11 mouse cellular contexts compared by ENCODE assay signal in the genomic region with DNA sequence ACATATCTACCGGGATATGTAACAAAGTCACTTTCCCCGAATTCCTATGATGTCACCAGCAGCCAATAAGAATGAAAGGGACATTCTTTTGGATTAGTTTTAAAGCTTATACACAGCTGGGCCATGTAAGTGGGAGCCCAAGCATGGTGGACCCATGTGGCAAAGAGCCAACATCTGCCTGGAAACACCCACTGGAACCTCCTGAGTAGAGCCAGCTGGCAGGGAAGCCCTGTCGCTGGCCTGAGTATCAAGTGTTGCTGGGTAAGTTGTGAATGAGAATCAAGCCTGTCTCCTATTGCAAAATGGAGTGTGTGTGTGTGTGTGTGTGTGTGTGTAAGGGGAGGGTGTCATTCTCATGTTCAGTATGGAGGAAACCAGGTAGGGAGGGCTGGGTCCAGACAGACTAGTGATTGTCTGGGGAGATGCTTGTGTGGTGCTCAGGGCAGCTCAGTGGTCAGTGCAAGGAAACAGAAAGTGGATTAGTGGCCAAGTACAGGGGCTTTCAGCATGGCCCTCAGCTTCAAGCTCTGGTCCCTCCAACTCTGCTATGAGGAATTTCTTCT. TPM values are rescaled to one million over a fixed set of nuclear protein-coding genes. Genes with fewer than 3 reads are reported as not detected.
DNase-seq lines count a peak whose midpoint lies in the region; ATAC-seq and TF ChIP-seq lines count a peak whose summit lies in the region.
"Had no signal": no experiment of that assay in that cellular context is flagged by ENCODE, and none has a peak within 500 bp of the region (broad histone marks: within the 10 kb centered on the region; RNA-seq: fewer than 3 reads in every experiment).

No protein-coding gene starts in this region.

- H3K4me3 ChIP-seq in midbrain, postnatal 0 days (ENCODE audit: low read depth, low read length), result no peak overlapping the region
- no peak overlapping the region for H3K4me3 ChIP-seq in midbrain, embryonic 15.5 days

- no peak for TF ChIP-seq CTCF in midbrain, postnatal 0 days (IDR thresholded peaks at IDR 0.05)

- 70% methylated on average over 3 of the region's 3 CpGs for WGBS in midbrain, postnatal 0 days
- 77% methylated on average over 3 of the region's 3 CpGs for WGBS in midbrain, embryonic 15.5 days

- peak; percentile 64 for DNase-seq in heart, postnatal 4 days
- no peak for DNase-seq in heart, adult 18-20 months
- DNase-seq in midbrain, postnatal 0 days (ENCODE audit: low spot score), result peak; percentile 74
- peak; percentile 62 to 79 for DNase-seq in kidney, postnatal 4 days
- peak; percentile 37 for DNase-seq in mesoderm, embryonic 11.5 days (ENCODE audit: low read depth, low spot score)
- no peak for DNase-seq in frontal cortex, adult 2 months (ENCODE audit: extremely low spot score in 1 of 2, low spot score in 1 of 2)
- DNase-seq: adrenal gland, postnatal 36 days had no signal

- H3K27me3 ChIP-seq in midbrain, postnatal 0 days (ENCODE audit: insufficient read depth, low read length), result no peaks in the 10 kb centered on the region
- no peaks in the 10 kb centered on the region for H3K27me3 ChIP-seq in midbrain, embryonic 15.5 days (replicated peaks)

- H3K4me1 ChIP-seq in midbrain, postnatal 0 days (ENCODE audit: insufficient read depth, low read length), result no peaks in the 10 kb centered on the region
- peaks cover 4% of the 10 kb centered on the region; the same call in 1 of the 2 replicates for H3K4me1 ChIP-seq in midbrain, embryonic 15.5 days

- no peak overlapping the region for H3K27ac ChIP-seq in midbrain, postnatal 0 days (ENCODE audit: low read depth, low read length)
- no peak overlapping the region for H3K27ac ChIP-seq in midbrain, embryonic 15.5 days

- ATAC-seq in midbrain, postnatal 0 days (ENCODE audit: low FRiP score), result no peak
- ATAC-seq in midbrain, embryonic 15.5 days (replicated peaks), result no peak

- no peaks in the 10 kb centered on the region for H3K9me3 ChIP-seq in midbrain, postnatal 0 days (ENCODE audit: low read length)
- H3K9me3 ChIP-seq in midbrain, embryonic 15.5 days, result no peaks in the 10 kb centered on the region

- H3K36me3 ChIP-seq in midbrain, postnatal 0 days (ENCODE audit: insufficient read depth, low read length), result no peaks in the 10 kb centered on the region
- H3K36me3 ChIP-seq in midbrain, embryonic 15.5 days (replicated peaks), result no peaks in the 10 kb centered on the region

- no peak overlapping the region for H3K4me2 ChIP-seq in midbrain, postnatal 0 days (ENCODE audit: low read depth, low read length, poor library complexity, severe bottlenecking)
- no peak overlapping the region for H3K4me2 ChIP-seq in midbrain, embryonic 15.5 days

- H3K9ac ChIP-seq in midbrain, postnatal 0 days (replicated peaks; ENCODE audit: low read length, poor library complexity, severe bottlenecking), result no peak overlapping the region
- H3K9ac ChIP-seq in midbrain, embryonic 15.5 days, result no peak overlapping the region

RNA-seq across cellular contexts. Expression of gene 3110018I06Rik, which starts 59.5 kb away (rescaled TPM):
- not detected for total RNA-seq in heart, postnatal 4 days (2021)
- not detected for total RNA-seq in heart, adult 18-20 months (2021)
- not detected in 2 replicates for total RNA-seq in midbrain, postnatal 0 days (2014; rRNA removed)
- polyA plus RNA-seq in midbrain, postnatal 0 days (2015; fragmentation: Nextera tagmentation; extraction: Ambion mirVana), result not detected in 2 replicates
- polyA plus RNA-seq in midbrain, embryonic 15.5 days (2015; fragmentation: Nextera tagmentation; extraction: Ambion mirVana), result not detected in 2 replicates
- polyA plus RNA-seq in frontal cortex, adult 2 months (2012; rRNA removed), result not detected in 2 replicates
- total RNA-seq: adrenal gland, postnatal 36 days; ES-E14 had no signal
- polyA plus RNA-seq: gonadal fat pad, adult 2 months; liver, embryonic 16.5 days had no signal

Comparison
In these comparisons a context has a peak if more than half of its experiments do, and no peak if none do; other contexts are left out.
1. DNase-seq: peak in heart, postnatal 4 days (single experiment), midbrain, postnatal 0 days (single experiment), kidney, postnatal 4 days (2 of 2) and mesoderm, embryonic 11.5 days (single experiment); none in heart, adult 18-20 months (0 of 2) and frontal cortex, adult 2 months (0 of 2).